Mouse (Mus musculus) erythroblast, embryonic 14.5 days (primary cell): ENCODE results near the gene Ccdc13.

Source experiments
- GATA1 ChIP-seq: IDR thresholded peaks from 2 replicates; pipeline ENCODE4 v1.6.1; 2012; ENCODE audit warnings: low read length, inconsistent platforms, mixed read lengths
- TAL1 ChIP-seq: IDR thresholded peaks from 3 replicates; pipeline ENCODE4 v1.6.1; 2012; ENCODE audit warnings: low read length, inconsistent platforms, mixed read lengths

DNA sequence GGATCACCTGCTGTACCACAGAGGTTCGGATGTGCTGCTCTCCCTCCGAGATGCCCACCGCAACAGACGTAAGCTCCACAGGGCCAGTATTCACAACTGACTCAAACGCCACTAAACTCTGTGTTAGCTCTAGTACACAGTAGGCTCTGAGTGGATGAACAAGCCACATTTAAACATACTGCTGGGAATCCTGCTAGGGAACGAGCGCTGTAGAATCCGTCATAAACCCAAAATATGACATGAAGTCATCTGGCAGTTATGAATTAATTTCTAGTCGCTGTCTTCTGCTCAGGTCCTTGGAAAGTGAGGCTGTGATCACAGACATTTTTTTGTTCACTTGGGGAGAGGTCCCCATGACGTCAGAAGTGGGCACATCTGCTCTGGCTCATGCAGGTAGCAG is 63.3 kb downstream of the Ccdc13 start:
- TF ChIP-seq GATA1 (no peak), TAL1 (no peak)
